Mouse (Mus musculus): ENCODE results near the gene Tmem132c.

The Tmem132c gene

GRCm38 (mm10) chr5:127487190-127487589 is 245.6 kb downstream of the Tmem132c start:
- DNase-seq (ENCODE audit: low spot score in 2 of 2), result no peak

- no peak for DNase-seq (ENCODE audit: low spot score in 2 of 2)
Measured at GRCm38 (mm10) chr5:127488666-127489065, 247.1 kb downstream of the Tmem132c start.

- DNase-seq (ENCODE audit: low spot score in 2 of 2), result no peak
Measured at GRCm38 (mm10) chr5:127491724-127492123, 250.1 kb downstream of the Tmem132c start.

GRCm38 (mm10) chr5:127496895-127497294 is 255.3 kb downstream of the Tmem132c start:
- no peak for DNase-seq (ENCODE audit: low spot score in 2 of 2)

GRCm38 (mm10) chr5:127499151-127499827 is 257.7 kb downstream of the Tmem132c start:
- DNase-seq (ENCODE audit: low spot score in 2 of 2), result no peak

- DNase-seq (ENCODE audit: low spot score in 2 of 2), result no peak
Measured at GRCm38 (mm10) chr5:127502838-127503237, 261.2 kb downstream of the Tmem132c start.

GRCm38 (mm10) chr5:127505697-127506096 is 264.1 kb downstream of the Tmem132c start:
- DNase-seq (ENCODE audit: low spot score in 2 of 2), result no peak

- peak in 1 of 2 experiments; percentile 1 for DNase-seq (ENCODE audit: low spot score in 2 of 2)
Measured at GRCm38 (mm10) chr5:127511653-127512052, 270.0 kb downstream of the Tmem132c start.

GRCm38 (mm10) chr5:127515960-127516359 is 274.4 kb downstream of the Tmem132c start:
- no peak for DNase-seq (ENCODE audit: low spot score in 2 of 2)

GRCm38 (mm10) chr5:127522744-127523476 is 281.3 kb downstream of the Tmem132c start:
- no peak for DNase-seq (ENCODE audit: low spot score in 2 of 2)

- no peak for DNase-seq (ENCODE audit: low spot score in 2 of 2)
Measured at GRCm38 (mm10) chr5:127527344-127527974, 285.9 kb downstream of the Tmem132c start.

- no peak for DNase-seq (ENCODE audit: low spot score in 2 of 2)
Measured at GRCm38 (mm10) chr5:127537508-127537907, 295.9 kb downstream of the Tmem132c start.

- no peak for DNase-seq (ENCODE audit: low spot score in 2 of 2)
Measured at GRCm38 (mm10) chr5:127546585-127546991, 305.0 kb downstream of the Tmem132c start.

- DNase-seq (ENCODE audit: low spot score in 2 of 2), result no peak
Measured at GRCm38 (mm10) chr5:127548136-127548535, 306.5 kb downstream of the Tmem132c start.

- DNase-seq (ENCODE audit: low spot score in 2 of 2), result no peak
Measured at GRCm38 (mm10) chr5:127561086-127561485, 319.5 kb downstream of the Tmem132c start.

- no peak for DNase-seq (ENCODE audit: low spot score in 2 of 2)
Measured at GRCm38 (mm10) chr5:127567165-127567741, 325.6 kb downstream of the Tmem132c start.

- no peak for DNase-seq (ENCODE audit: low spot score in 2 of 2)
Measured at GRCm38 (mm10) chr5:127577419-127577818, 335.8 kb downstream of the Tmem132c start.

- DNase-seq (ENCODE audit: low spot score in 2 of 2), result no peak
Measured at GRCm38 (mm10) chr5:127583658-127584057, 342.1 kb downstream of the Tmem132c start.

GRCm38 (mm10) chr5:127587854-127588253 is 346.2 kb downstream of the Tmem132c start:
- no peak for DNase-seq (ENCODE audit: low spot score in 2 of 2)

- DNase-seq (ENCODE audit: low spot score in 2 of 2), result no peak
Measured at GRCm38 (mm10) chr5:127592406-127592805, 350.8 kb downstream of the Tmem132c start.

GRCm38 (mm10) chr5:127592854-127593253 is 351.2 kb downstream of the Tmem132c start:
- no peak for DNase-seq (ENCODE audit: low spot score in 2 of 2)

GRCm38 (mm10) chr5:127595676-127596075 is 354.1 kb downstream of the Tmem132c start:
- DNase-seq (ENCODE audit: low spot score in 2 of 2), result no peak

Data from natural killer cell, adult 2 months (primary cell).